Mouse (Mus musculus) NIH3T3 (cell line): ENCODE measurements at regions not wholly inside any gene's neighbourhood (a gene's known extent, or its start where the extent isn't known, plus 50 kb on each side); places are given as distances from the start of the nearest gene placed in this dataset.
A peak's percentile ranks its signal among the peaks of the same experiment; 100 is the strongest.

Experiments used
- DNase-seq: peaks from one replicate; pipeline ENCODE4 v3.0.0-alpha.2; 2012; ENCODE audit warnings: low read depth

DNA sequence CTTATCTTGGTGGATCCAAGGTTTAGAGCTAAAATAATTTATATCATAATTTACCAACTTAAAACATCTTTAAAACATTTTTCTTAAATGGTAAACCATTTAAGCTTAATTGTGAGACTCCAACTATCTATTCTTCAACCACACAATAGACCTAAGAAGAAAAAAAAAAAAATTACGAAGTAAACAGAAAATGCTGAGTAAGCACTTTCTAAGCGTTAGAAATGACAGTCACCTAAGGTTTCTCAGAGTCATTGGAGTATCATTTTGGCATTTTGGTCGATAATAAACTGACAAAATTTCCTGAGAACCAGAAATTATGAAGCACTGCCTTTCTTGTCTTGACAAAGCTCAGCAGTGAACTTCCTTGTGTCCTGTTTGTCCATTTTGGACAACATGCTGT, 1323.7 kb upstream of the Pcdh7 start:
- no peak for DNase-seq

DNA sequence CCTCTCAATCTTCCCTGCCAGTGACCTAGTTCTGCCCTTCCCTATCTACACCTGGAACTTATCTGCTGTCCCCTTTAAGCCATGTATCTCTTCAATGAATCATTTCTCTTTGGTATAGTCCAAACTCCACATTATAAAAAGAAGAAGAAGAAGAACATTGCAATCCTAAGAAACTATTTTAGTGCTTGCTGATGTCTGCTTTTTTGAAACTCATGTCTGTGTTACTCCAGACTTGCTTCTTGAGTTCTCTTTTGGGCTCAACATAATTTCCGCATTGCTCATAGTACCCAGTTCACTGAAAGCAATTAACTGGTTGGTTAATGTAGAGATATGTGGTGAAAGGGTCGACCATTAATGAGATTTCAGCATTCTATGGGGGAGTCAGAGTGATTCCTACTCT, 1282.8 kb upstream of the Pcdh7 start:
- no peak for DNase-seq

DNA sequence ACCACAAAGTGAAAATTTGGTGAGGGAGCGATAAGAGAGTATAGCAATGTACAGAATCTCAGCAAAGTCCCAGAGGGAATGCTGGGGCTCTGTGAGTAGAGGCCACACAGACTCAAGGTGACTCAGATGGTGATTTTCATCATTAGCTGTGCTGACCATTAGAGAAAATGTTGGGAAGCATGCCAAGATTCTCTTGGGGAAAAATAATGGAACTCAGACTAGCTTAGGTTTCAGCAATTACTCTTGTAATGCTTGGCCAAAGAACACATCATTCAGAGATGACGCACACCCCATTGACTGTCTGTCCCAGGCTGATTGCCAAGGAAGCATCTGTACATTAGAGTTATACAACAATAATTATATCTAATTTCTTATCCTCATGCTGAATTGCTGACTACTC, 1277.3 kb upstream of the Pcdh7 start:
- peak; percentile 2 for DNase-seq

DNA sequence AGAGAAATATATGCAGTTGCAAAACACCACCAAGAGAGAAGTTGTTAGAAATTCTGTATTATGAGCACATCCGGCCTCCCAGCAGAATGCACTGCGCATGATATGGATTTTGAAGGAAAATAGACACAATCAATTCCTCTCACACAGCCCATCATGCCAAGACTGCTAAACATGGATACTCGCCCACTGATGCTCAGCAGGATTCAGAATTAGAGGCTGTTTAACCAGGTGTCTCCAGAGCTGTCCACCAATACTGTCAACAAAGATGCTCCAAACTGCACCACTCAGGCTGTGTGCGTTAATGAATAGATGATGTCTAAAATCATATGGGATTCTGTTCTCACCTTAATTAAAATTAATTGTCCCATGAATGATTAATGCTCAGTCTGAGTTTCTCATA, 1230.0 kb upstream of the Pcdh7 start:
- no peak for DNase-seq
